Mouse (Mus musculus) hindbrain, postnatal 0 days (tissue): Measurements from ENCODE around the gene Gm20716. TPM values are rescaled to one million over a fixed set of nuclear protein-coding genes. Genes with fewer than 3 reads are reported as not detected.
"Not testable (repeated sequence)": the region's sequence is repeated elsewhere in the genome, so short reads cannot be mapped to it uniquely, and the experiment has no call there.

Experiments
- ATAC-seq: fragments of 200-750 bp; cut with Nextera tagmentation; 2 replicates; pipeline ENCODE4 v1.8.0; 2017; ENCODE audit warnings: mild to moderate bottlenecking, moderate TSS enrichment, moderate library complexity
- DNase-seq: peaks from one replicate; pipeline ENCODE4 v3.0.0-alpha.2; 2015; ENCODE audit warnings: low spot score
- H3K27ac ChIP-seq: fragments of 300-500 bp; sonication (generic); 2 replicates; pipeline ENCODE4 v1.5.1; 2014; ENCODE audit warnings: mild to moderate bottlenecking
- H3K27me3 ChIP-seq: fragments of 300-500 bp; sonication (generic); 2 replicates; pipeline ENCODE4 v1.6.1; 2014; ENCODE audit warnings: low read length, mixed read lengths; ENCODE audit not compliant: insufficient read depth
- H3K36me3 ChIP-seq: fragments of 300-500 bp; sonication (generic); 2 replicates; pipeline ENCODE4 v1.6.1; 2014; ENCODE audit warnings: low read length, mixed read lengths; ENCODE audit not compliant: insufficient read depth
- H3K4me1 ChIP-seq: fragments of 300-500 bp; sonication (generic); 2 replicates; pipeline ENCODE4 v1.6.1; 2014; ENCODE audit warnings: antibody characterized with exemption, low read length, mixed read lengths; ENCODE audit not compliant: insufficient read depth
- H3K4me2 ChIP-seq: fragments of 300-500 bp; sonication (generic); 2 replicates; pipeline ENCODE4 v1.6.1; 2014; ENCODE audit warnings: low read depth, mild to moderate bottlenecking, low read length, moderate library complexity, mixed read lengths
- H3K4me3 ChIP-seq: fragments of 300-500 bp; sonication (generic); 2 replicates; pipeline ENCODE4 v1.5.1; 2014; ENCODE audit warnings: low read length
- H3K9ac ChIP-seq: fragments of 300-500 bp; sonication (generic); replicated peaks from 2 replicates; pipeline ENCODE4 v1.6.1; 2014; ENCODE audit warnings: mild to moderate bottlenecking, low read length, moderate library complexity, mixed read lengths
- H3K9me3 ChIP-seq: fragments of 300-500 bp; sonication (generic); 2 replicates; pipeline ENCODE4 v1.6.1; 2016; ENCODE audit warnings: low read length, mixed read lengths
- CTCF ChIP-seq: IDR thresholded peaks from 2 replicates; pipeline ENCODE4 v1.5.1; 2016; ENCODE audit warnings: antibody characterized with exemption, control low read depth, low read depth
- WGBS: fragments of 180-500 bp; shearing (Covaris S2); extraction: QIAGEN DNeasy Blood & Tissue Kit; methylation state at CpG from one replicate; pipeline ENCODE4 v1.1.7; 2014; 5-methylcytosine and 5-hydroxymethylcytosine counted together
- polyA plus RNA-seq: library from polyadenylated mRNA; unstranded; fragments of >200 nt; fragmentation: Nextera tagmentation; extraction: Ambion mirVana; gene quantifications from 2 replicates; pipeline ENCODE4 v1.2.1, GENCODE M21; 2015
- total RNA-seq: library from RNA; depleted of rRNA; stranded (reverse); fragments of >200 nt; gene quantifications from 2 replicates; pipeline ENCODE4 v1.2.3, GENCODE M21; 2014

Gm20716 gene
- total and polyA plus RNA-seq, 2 experiments from 2014 or later, result 11.7 to 14.3 TPM

DNA sequence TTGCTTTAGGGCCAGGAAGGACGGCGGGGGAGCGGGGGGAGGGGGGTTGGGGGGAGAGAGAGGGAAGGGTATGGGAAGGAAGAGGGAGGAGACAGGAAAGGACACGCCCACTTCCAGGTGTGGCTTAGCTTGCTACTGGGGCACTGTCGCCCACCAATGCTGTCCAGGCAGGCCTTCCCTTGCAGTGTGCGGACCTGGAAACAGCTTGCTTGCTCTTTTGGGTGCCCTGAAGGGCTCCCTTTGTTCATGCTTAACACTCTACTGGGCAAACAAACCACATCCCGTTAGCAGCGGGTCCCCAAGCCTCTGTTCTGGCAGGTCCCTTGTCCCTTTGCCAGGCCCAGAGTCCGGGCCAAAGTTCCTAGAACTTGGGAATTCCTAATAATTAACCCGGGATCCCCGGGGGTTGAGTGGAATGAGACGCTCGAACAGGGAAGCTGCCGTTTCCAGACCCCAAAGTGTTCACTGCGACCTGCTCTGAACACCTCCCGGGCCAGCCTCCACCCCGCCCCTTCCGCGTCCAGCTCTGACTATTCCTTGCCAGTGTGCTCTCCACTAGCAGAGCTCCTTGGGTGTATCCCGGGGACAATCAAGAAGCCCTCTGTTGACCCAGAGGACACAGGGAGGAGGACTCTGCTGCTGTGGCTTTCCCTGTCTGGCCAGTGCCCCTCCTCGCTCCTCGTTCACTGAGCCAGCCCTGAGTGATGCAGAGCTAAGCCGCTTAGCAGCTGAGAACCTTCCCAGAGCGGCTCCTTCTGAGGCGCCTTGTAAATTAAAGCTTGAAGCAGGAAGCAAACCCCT is 71.1 kb downstream of the Gm20716 start:
- 0 out of 2 replicates have a peak, but pooled peaks cover 1% of the 10 kb centered on the region for H3K4me1 ChIP-seq
- no peak overlapping the region for H3K9ac ChIP-seq
- no peaks in the 10 kb centered on the region for H3K9me3 ChIP-seq
- H3K27ac ChIP-seq, result no peak overlapping the region
- WGBS, result 8% methylated on average over 24 of the region's 25 CpGs
- H3K4me3 ChIP-seq, result no peak overlapping the region
- DNase-seq (peak; percentile 44), ATAC-seq (peak; percentile 48; the same call in 1 of the 2 replicates)
- H3K4me2 ChIP-seq, result peak overlapping the region; percentile 44
- no peaks in the 10 kb centered on the region for H3K36me3 ChIP-seq
- TF ChIP-seq CTCF, result no peak
- H3K27me3 ChIP-seq, result no peaks in the 10 kb centered on the region

- ATAC-seq, H3K9ac ChIP-seq, DNase-seq, H3K4me3 ChIP-seq, H3K36me3 ChIP-seq, H3K27ac ChIP-seq, H3K4me2 ChIP-seq, H3K9me3 ChIP-seq, H3K4me1 ChIP-seq, H3K27me3 ChIP-seq: not testable (repeated sequence)
- 53% methylated on average over 9 of the region's 11 CpGs for WGBS
Observed at GRCm38 (mm10) chr2:168157974-168158373, 72.2 kb downstream of the Gm20716 start.

DNA sequence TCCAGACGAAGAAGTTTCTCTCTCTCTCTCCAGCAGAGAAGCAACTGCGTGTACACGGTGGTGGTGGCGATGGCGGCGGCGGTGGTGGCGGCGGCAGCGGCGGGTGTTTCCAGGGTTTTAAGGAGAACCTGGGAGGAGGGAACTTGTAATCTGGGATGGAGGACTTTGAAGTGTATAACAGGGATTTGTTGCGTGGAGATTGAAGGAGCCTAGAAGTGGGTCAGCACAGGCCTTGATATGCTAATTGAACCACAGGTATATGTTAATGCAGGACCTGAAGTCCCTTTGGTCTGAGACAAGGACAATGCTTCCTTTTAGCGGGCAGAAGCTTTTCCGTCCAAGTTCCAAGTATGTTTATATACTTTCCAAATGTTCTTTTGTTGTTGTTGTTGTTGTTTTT is 73.8 kb downstream of the Gm20716 start:
- WGBS, result 39% methylated on average over 14 of the region's 14 CpGs
- no peak overlapping the region for H3K27ac ChIP-seq
- no peak overlapping the region for H3K4me2 ChIP-seq
- H3K9me3 ChIP-seq, result no peaks in the 10 kb centered on the region
- H3K9ac ChIP-seq, result no peak overlapping the region
- H3K4me3 ChIP-seq, result no peak overlapping the region
- no peak for DNase-seq
- no peak for TF ChIP-seq CTCF
- H3K4me1 ChIP-seq, result 0 out of 2 replicates have a peak, but pooled peaks cover 4% of the 10 kb centered on the region
- H3K36me3 ChIP-seq, result no peaks in the 10 kb centered on the region
- no peaks in the 10 kb centered on the region for H3K27me3 ChIP-seq
- no peak for ATAC-seq

DNA sequence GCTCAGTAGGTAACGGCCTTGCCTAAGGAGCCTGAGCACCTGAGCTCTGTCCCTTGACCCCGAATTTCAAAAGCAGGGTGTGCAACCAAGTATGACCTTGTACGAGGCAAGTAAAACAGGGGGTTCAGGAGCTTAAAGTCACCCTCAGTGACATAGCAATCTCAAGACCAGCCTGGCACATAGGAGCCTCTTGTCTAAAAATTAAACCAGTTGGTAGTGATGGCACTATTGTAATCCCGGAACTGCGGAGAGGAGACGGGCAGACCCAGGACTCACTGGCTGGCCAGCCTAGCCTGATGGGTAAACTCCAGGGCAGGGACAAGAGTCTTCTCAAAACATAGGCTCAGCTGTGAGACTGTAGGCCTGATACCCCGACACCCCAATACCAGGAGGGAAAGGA is 74.5 kb downstream of the Gm20716 start:
- H3K9me3 ChIP-seq, result no peaks in the 10 kb centered on the region
- no peak overlapping the region for H3K9ac ChIP-seq
- no peak overlapping the region for H3K4me3 ChIP-seq
- no peak overlapping the region for H3K4me2 ChIP-seq
- TF ChIP-seq CTCF, result no peak
- 0 out of 2 replicates have a peak, but pooled peaks cover 4% of the 10 kb centered on the region for H3K4me1 ChIP-seq
- no peaks in the 10 kb centered on the region for H3K27me3 ChIP-seq
- no peak for ATAC-seq
- WGBS, result 84% methylated on average over 7 of the region's 7 CpGs
- no peak for DNase-seq
- H3K27ac ChIP-seq, result no peak overlapping the region
- no peaks in the 10 kb centered on the region for H3K36me3 ChIP-seq

GRCm38 (mm10) chr2:168154090-168154881 is 75.9 kb downstream of the Gm20716 start:
- H3K27me3 ChIP-seq, result no peaks in the 10 kb centered on the region
- no peak overlapping the region for H3K9ac ChIP-seq
- WGBS, result 25% methylated on average over 14 of the region's 14 CpGs
- peak; percentile 70 for TF ChIP-seq CTCF
- H3K4me1 ChIP-seq, result 0 out of 2 replicates have a peak, but pooled peaks cover 4% of the 10 kb centered on the region
- DNase-seq, result peak; percentile 89
- no peak overlapping the region for H3K4me3 ChIP-seq
- 0 out of 2 replicates have a peak overlapping the region, but pooled peaks have one; percentile 18 for H3K4me2 ChIP-seq
- no peaks in the 10 kb centered on the region for H3K9me3 ChIP-seq
- H3K36me3 ChIP-seq, result no peaks in the 10 kb centered on the region
- peak overlapping the region; percentile 32; the same call in 1 of the 2 replicates for H3K27ac ChIP-seq
- peak; percentile 85 for ATAC-seq

DNA sequence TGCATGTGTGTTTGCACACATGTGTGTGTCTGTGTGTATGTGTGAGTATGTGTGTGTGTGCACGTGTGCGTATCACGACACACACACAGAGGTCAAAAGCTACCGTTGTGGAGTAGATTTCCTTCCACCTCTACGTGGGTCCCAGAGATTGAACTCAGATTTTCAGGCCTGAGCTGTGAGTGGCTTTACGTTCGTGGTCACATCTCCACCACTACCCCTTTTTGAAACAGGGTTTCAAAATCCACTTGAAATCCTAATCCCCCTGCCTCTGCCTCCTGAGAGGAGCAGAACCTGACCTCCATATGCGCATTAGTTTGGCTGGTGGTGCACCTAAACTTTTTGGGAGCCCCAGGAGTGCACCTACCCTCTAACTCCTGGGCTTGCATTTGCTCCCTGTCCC is 80.9 kb downstream of the Gm20716 start:
- Histone ChIP-seq H3K9ac (no peak overlapping the region), H3K36me3 (no peaks in the 10 kb centered on the region), H3K27ac (no peak overlapping the region), H3K27me3 (no peaks in the 10 kb centered on the region), H3K9me3 (no peaks in the 10 kb centered on the region), H3K4me3 (no peak overlapping the region), H3K4me2 (no peak overlapping the region), H3K4me1 (0 out of 2 replicates have a peak, but pooled peaks cover 4% of the 10 kb centered on the region)
- no peak for TF ChIP-seq CTCF
- DNase-seq (no peak), ATAC-seq (no peak)
- WGBS, result 91% methylated on average over 8 of the region's 8 CpGs
